Mouse (Mus musculus) adrenal gland, adult 2 months (tissue): ENCODE measurements around the gene A630095E13Rik. TPM values are rescaled to one million over a fixed set of nuclear protein-coding genes. Genes with fewer than 3 reads are reported as not detected.
A peak's percentile ranks its signal among the peaks of the same experiment; 100 is the strongest.
"Not testable (repeated sequence)": the region's sequence is repeated elsewhere in the genome, so short reads cannot be mapped to it uniquely, and the experiment has no call there.

Experiments used
- DNase-seq: peaks from one replicate; pipeline ENCODE4 v3.0.0; 2021
- long read RNA-seq: library from polyadenylated mRNA; stranded (forward); transcript quantifications from one replicate; pipeline ENCODE4 v2.0.0, GENCODE M21; 2021
- polyA plus RNA-seq: library from polyadenylated mRNA; depleted of rRNA; stranded (reverse); fragments of >200 nt; gene quantifications from 2 replicates; pipeline ENCODE4 v1.2.3, GENCODE M21; 2012; rRNA removed
- total RNA-seq, 2 experiments: library from RNA; stranded (reverse); gene quantifications; 2 replicates each; pipeline ENCODE4 v1.2.3; 2021

A630095E13Rik gene
- total RNA-seq = not detected
- polyA plus RNA-seq = not detected in 2 replicates
- long read RNA-seq = 0 reads

DNA sequence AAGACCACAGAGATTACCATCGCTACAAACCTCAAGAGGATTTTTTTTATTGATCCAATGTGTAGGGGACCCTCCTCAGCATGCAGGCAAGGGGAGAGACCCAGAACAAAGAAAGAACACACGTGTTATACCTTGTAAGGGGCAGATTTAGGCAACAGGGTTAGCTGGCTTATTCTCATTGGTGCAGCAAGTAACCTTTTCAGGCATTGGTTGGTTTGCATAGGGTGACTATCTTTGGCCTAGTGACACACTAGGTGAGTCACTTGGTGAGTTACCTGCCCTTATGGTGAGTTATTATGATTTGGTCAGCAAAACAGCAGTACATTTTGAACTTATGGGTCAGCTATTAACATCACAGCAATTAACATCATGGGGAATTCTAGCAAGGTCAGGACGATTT lies at the start of gene A630095E13Rik:
A630095E13Rik (minus strand) TSS at position 101 of the 400 bp plus-strand sequence.
- DNase-seq = not testable (repeated sequence)

- DNase-seq = no peak
These were observed 49.7 kb upstream of the A630095E13Rik start, which contains the start of gene Acrv1 for GRCm38 (mm10) chr9:36692920-36693319. Gene Acrv1, plus strand, starts transcription at chr9:36693220.

DNA sequence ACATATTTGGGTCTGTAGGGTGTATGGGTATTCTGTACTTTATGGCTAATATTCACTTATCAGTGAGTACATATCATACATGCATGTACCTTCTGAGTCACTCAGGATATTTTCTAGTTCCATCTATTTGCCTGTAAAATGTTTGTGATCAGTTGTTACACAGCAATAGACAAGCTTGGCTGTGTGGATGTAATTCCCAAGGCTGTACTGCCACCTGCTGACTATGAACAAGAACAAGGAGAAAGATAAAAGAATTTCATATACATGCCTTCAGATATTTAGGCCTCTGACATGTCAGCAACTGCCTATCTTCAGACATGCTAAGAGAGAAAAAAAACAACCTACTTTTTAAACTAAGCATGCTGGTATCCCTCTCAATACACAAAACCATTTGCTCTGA lies 44.2 kb upstream of the A630095E13Rik start:
- DNase-seq = peak; percentile 5

DNA sequence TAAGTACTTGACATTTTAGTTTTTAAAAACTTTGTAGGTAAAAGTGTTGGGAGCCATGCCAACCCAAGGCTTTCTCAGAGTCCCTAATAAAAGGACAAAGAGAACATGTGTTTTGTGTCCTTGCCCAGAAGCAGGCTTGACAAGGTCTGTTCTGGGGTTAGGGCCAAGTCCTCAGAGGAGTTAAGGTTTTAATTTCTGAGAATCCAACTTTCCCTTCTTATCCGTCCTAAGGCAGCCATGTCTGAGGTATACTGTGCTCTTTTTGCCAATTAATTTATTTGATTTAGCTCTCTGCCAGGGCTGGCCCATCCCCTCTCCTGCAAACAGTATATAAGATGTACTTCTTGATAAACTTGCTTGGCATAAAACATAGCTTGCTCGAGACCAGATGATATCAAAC lies 38.2 kb upstream of the A630095E13Rik start:
- DNase-seq = no peak

Other genes with a start within 250 kb of the A630095E13Rik start
- not detected for gene Gm7257, start 211.5 kb downstream of the A630095E13Rik start, total RNA-seq
- gene Gm7257, start 211.5 kb downstream of the A630095E13Rik start, polyA plus RNA-seq = not detected in 2 replicates
- not detected for gene Gm9513, start 167.7 kb downstream of the A630095E13Rik start, total RNA-seq
- not detected in 2 replicates for gene Gm9513, start 167.7 kb downstream of the A630095E13Rik start, polyA plus RNA-seq
- gene Gm5615, start 101.4 kb downstream of the A630095E13Rik start, total RNA-seq = not detected
- gene Gm5615, start 101.4 kb downstream of the A630095E13Rik start, polyA plus RNA-seq = not detected in 2 replicates
- not detected for gene Gm17689, start 60.7 kb downstream of the A630095E13Rik start, total RNA-seq
- not detected in 2 replicates for gene Gm17689, start 60.7 kb downstream of the A630095E13Rik start, polyA plus RNA-seq
- gene Acrv1, start 49.8 kb upstream of the A630095E13Rik start, total RNA-seq = not detected
- not detected in 2 replicates for gene Acrv1, start 49.8 kb upstream of the A630095E13Rik start, polyA plus RNA-seq
- gene Chek1, start 83.7 kb upstream of the A630095E13Rik start, total RNA-seq = 1 to 10 TPM; 2.1 to 3.8 TPM
- 0.27 and 0.38 TPM in 2 replicates for gene Chek1, start 83.7 kb upstream of the A630095E13Rik start, polyA plus RNA-seq
- gene Stt3a, start 124.3 kb upstream of the A630095E13Rik start, total RNA-seq = 100 to 1,000 TPM; 260 to 267 TPM
- gene Stt3a, start 124.3 kb upstream of the A630095E13Rik start, polyA plus RNA-seq = 68.6 and 107 TPM in 2 replicates
- 100 to 1,000 TPM; 134 to 147 TPM for gene Ei24, start 154.0 kb upstream of the A630095E13Rik start, total RNA-seq
- 200 and 225 TPM in 2 replicates for gene Ei24, start 154.0 kb upstream of the A630095E13Rik start, polyA plus RNA-seq
- gene Fez1, start 178.5 kb upstream of the A630095E13Rik start, total RNA-seq = 1 to 10 TPM; 2.7 to 7.2 TPM
- gene Fez1, start 178.5 kb upstream of the A630095E13Rik start, polyA plus RNA-seq = 0.74 and 0.76 TPM in 2 replicates